Mouse (Mus musculus): ENCODE results near the gene Btg1.

Btg1 gene

DNA sequence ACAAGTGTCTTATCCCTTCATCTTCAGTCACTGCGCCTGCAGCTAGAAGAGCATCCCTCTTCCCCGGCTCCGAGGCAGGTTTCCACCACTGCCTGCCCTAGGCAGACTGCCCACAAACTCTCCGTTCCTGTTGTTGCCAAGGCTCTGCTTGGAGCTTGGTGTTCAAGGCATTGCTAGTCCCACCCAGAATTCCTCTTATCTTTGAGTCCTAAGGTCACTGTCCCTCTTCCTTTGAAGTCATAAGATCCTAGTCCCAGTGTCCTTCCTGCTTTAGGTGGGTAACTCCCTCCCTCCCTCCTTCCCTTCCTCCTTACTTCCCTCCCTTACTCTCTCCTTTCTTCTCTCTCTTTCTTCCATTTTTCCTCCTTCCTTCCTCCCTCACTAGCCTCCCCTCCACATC, 46.2 kb downstream of the Btg1 start:
- no peak for DNase-seq (ENCODE audit: low read depth, low spot score)

DNA sequence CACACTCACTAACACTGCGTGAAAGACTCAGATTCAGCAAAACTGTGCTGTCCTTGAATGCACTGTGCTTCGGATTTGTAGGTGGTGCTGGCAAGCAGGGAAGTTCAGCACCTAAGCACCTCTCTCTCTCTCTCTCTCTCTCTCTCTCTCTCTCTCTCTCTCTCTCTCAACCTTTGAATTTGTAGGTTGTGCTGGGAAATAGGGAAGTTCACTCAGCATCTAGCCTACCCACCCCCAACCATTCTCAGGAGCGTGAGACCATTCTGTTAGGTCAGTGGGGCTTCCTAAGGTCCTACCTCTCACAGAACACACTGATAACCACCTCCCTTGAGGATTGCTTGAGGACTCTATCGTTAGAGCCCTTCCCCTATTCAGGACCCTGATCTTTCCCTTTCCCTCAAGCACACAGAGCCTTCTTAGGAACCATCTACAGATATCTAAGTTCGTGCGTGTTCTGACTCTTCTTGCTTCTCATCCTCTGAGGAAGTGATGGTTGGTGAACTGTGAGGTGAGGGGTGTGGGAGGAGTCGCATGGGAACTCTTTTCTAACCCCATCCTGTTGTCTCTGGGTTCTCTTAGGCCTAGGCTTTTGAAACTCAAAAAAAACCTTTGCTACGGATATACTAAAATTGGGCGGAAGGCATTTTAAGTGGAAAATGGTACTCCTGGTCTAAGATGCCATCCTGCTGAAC, 47.1 kb downstream of the Btg1 start:
- no peak for DNase-seq (ENCODE audit: low read depth, low spot score)

All from brain, embryonic 18.5 days (tissue).